ENCODE assay signal across 8 mouse cellular contexts in the genomic region with DNA sequence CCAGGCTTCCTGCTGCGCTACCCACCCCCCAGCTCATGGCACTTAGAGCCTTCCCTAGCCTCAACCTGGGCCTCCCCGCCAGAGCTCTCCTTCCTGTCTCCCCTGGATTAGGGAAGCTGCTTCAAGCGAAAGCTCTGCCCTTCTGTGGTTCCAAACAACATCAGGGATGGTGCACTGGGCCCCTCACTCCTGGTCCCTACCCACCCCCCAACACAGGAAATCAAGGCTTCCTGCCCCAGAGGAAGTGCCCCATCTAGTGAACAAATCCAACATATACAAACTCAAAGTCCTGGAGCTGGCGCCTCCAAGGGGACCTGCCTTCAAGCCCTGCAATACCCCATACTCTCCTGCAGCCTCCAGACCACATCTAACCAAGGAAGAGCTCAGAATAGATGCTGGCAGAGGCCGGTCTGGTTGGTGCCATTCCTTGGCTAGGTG. TPM values are rescaled to one million over a fixed set of nuclear protein-coding genes. Genes with fewer than 3 reads are reported as not detected.
DNase-seq lines count a peak whose midpoint lies in the region; ATAC-seq and TF ChIP-seq lines count a peak whose summit lies in the region.
"Had no signal": no experiment of that assay in that cellular context is flagged by ENCODE, and none has a peak within 500 bp of the region (broad histone marks: within the 10 kb centered on the region; RNA-seq: fewer than 3 reads in every experiment).

No protein-coding gene starts in this region.

- peak overlapping the region; percentile 77 for H3K4me2 ChIP-seq in embryonic facial prominence, embryonic 12.5 days (replicated peaks)
- peak overlapping the region; percentile 81 for H3K4me2 ChIP-seq in hindbrain, embryonic 16.5 days (ENCODE audit: low read length)

- no peak overlapping the region for H3K9ac ChIP-seq in embryonic facial prominence, embryonic 12.5 days
- peak overlapping the region; percentile 32; the same call in 1 of the 2 replicates for H3K9ac ChIP-seq in hindbrain, embryonic 16.5 days (ENCODE audit: low read depth, low read length)

- no peak for ATAC-seq in embryonic facial prominence, embryonic 12.5 days (ENCODE audit: insufficient number of reproducible peaks, insufficient read depth, low FRiP score, low TSS enrichment)
- no peak for ATAC-seq in hindbrain, embryonic 16.5 days

- H3K4me1 ChIP-seq in embryonic facial prominence, embryonic 12.5 days, result peaks cover 68% of the 10 kb centered on the region
- H3K4me1 ChIP-seq in hindbrain, embryonic 16.5 days (ENCODE audit: control insufficient read depth, insufficient read depth, low read depth, low read length), result peaks cover 51% of the 10 kb centered on the region
- H3K4me1 ChIP-seq in lung, adult 2 months (ENCODE audit: control insufficient read depth, insufficient read depth, low read length), result peaks cover 50% of the 10 kb centered on the region

- DNase-seq in MN1 (ENCODE audit: low spot score), result peak; percentile 32
- DNase-seq in lung, adult 2 months, result peak; percentile 56
- peak; percentile 66 for DNase-seq in thymus, postnatal 0 days (ENCODE audit: low spot score)
- no peak for DNase-seq in right cerebral cortex, postnatal 25 days
- no peak for DNase-seq in Muller cell, postnatal 12 days (ENCODE audit: inconsistent ontology term)

- peak; percentile 76; the same call in 1 of the 2 replicates for TF ChIP-seq POLR2A in lung, adult 2 months (IDR thresholded peaks at IDR 0.05; ENCODE audit: borderline replicate concordance, extremely low read depth, low read depth, low read length)

- no peak overlapping the region for H3K4me3 ChIP-seq in embryonic facial prominence, embryonic 12.5 days
- no peak overlapping the region for H3K4me3 ChIP-seq in hindbrain, embryonic 16.5 days (ENCODE audit: low read length)
- H3K4me3 ChIP-seq in lung, adult 2 months (replicated peaks; ENCODE audit: extremely low read depth, low read depth, low read length), result peak overlapping the region; percentile 52
- H3K4me3 ChIP-seq: erythroblast, embryonic 14.5 days had no signal

- peak overlapping the region; percentile 61 for H3K27ac ChIP-seq in embryonic facial prominence, embryonic 12.5 days
- H3K27ac ChIP-seq in hindbrain, embryonic 16.5 days (ENCODE audit: low read depth, low read length), result no peak overlapping the region

- H3K27me3 ChIP-seq in embryonic facial prominence, embryonic 12.5 days, result no peaks in the 10 kb centered on the region
- H3K27me3 ChIP-seq in hindbrain, embryonic 16.5 days (replicated peaks; ENCODE audit: control insufficient read depth, insufficient read depth, low read length), result no peaks in the 10 kb centered on the region

- no peaks in the 10 kb centered on the region for H3K9me3 ChIP-seq in embryonic facial prominence, embryonic 12.5 days
- no peaks in the 10 kb centered on the region for H3K9me3 ChIP-seq in hindbrain, embryonic 16.5 days (ENCODE audit: control insufficient read depth, low read length)

- H3K36me3 ChIP-seq in embryonic facial prominence, embryonic 12.5 days, result peaks cover 5% of the 10 kb centered on the region
- no peaks in the 10 kb centered on the region for H3K36me3 ChIP-seq in hindbrain, embryonic 16.5 days (ENCODE audit: control insufficient read depth, insufficient read depth, low read length)

- WGBS in embryonic facial prominence, embryonic 12.5 days, result 42% methylated on average over 5 of the region's 5 CpGs
- WGBS in hindbrain, embryonic 16.5 days, result 68% methylated on average over 5 of the region's 5 CpGs
- 18% methylated on average over 5 of the region's 5 CpGs for WGBS in lung, adult 2 months

- 0 out of 2 replicates have a peak, but pooled peaks have one; percentile 5 for TF ChIP-seq CTCF in lung, adult 2 months (IDR thresholded peaks at IDR 0.05; ENCODE audit: insufficient read depth, low read length)

RNA-seq across cellular contexts. Expression of a gene that starts 15.4 kb away (rescaled TPM):
- 33.5 and 38.8 TPM in 2 replicates for polyA plus RNA-seq in embryonic facial prominence, embryonic 12.5 days (2016; fragmentation: Nextera tagmentation; extraction: Ambion mirVana)
- polyA plus RNA-seq in hindbrain, embryonic 16.5 days (2015; fragmentation: Nextera tagmentation; extraction: Ambion mirVana), result 25.2 and 27.4 TPM in 2 replicates
- 254 and 294 TPM in 2 replicates for polyA plus RNA-seq in lung, adult 2 months (2012; rRNA removed)
- 111 and 122 TPM in 2 replicates for polyA plus RNA-seq in thymus, postnatal 0 days (2015; fragmentation: Nextera tagmentation; extraction: Ambion mirVana)

RNA-seq across cellular contexts. Expression of a gene that starts 50.6 kb away (rescaled TPM):
- polyA plus RNA-seq in embryonic facial prominence, embryonic 12.5 days (2016; fragmentation: Nextera tagmentation; extraction: Ambion mirVana), result 29.4 and 32.6 TPM in 2 replicates
- 118 and 122 TPM in 2 replicates for polyA plus RNA-seq in hindbrain, embryonic 16.5 days (2015; fragmentation: Nextera tagmentation; extraction: Ambion mirVana)
- polyA plus RNA-seq in lung, adult 2 months (2012; rRNA removed), result 158 and 174 TPM in 2 replicates
- 44.5 and 48.3 TPM in 2 replicates for polyA plus RNA-seq in thymus, postnatal 0 days (2015; fragmentation: Nextera tagmentation; extraction: Ambion mirVana)

Comparison
In these comparisons a context has a peak if more than half of its experiments do, and no peak if none do; other contexts are left out.
1. DNase-seq: peak in MN1 (single experiment), lung, adult 2 months (single experiment) and thymus, postnatal 0 days (single experiment); none in right cerebral cortex, postnatal 25 days (single experiment) and Muller cell, postnatal 12 days (single experiment).